In the genomic region with DNA sequence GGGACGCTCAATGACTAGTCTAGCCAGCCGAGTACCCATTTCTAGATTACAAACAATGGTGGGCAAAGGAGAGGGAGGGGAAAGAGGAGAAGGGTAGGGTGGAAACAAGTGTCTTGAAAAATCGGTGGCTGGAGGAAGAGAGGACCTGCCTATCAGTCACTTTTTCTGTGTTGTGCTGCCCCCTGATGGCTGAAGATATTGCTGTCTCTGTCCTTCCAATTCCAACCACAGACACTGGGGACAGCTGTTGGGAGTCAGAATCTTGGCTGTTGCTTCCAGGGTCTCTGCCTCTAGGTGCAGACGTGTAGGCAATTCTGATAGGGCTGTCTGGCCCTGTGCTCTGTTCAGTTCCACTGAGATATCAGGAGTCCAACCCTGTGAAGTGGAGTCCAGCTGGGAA, we compare ENCODE assay signal across 8 mouse cellular contexts. TPM values are rescaled to one million over a fixed set of nuclear protein-coding genes. Genes with fewer than 3 reads are reported as not detected.
A peak's percentile ranks its signal among the peaks of the same experiment; 100 is the strongest.
DNase-seq lines count a peak whose midpoint lies in the region; ATAC-seq and TF ChIP-seq lines count a peak whose summit lies in the region.

No protein-coding gene starts in this region.

- H3K4me2 ChIP-seq in intestine, embryonic 14.5 days (ENCODE audit: low read length), result no peak overlapping the region

- no peak overlapping the region for H3K4me3 ChIP-seq in cortical plate, adult 2 months (ENCODE audit: insufficient read depth, low read length)
- no peak overlapping the region for H3K4me3 ChIP-seq in intestine, embryonic 14.5 days (ENCODE audit: low read depth, low read length)
- no peak overlapping the region for H3K4me3 ChIP-seq in midbrain, embryonic 10.5 days

- ATAC-seq in intestine, embryonic 14.5 days (replicated peaks; ENCODE audit: low FRiP score, low TSS enrichment, low read depth), result peak; percentile 82

- no peaks in the 10 kb centered on the region for H3K27me3 ChIP-seq in intestine, embryonic 14.5 days (replicated peaks; ENCODE audit: control insufficient read depth, insufficient read depth, low read length)
- no peaks in the 10 kb centered on the region for H3K27me3 ChIP-seq in midbrain, embryonic 10.5 days (ENCODE audit: low read depth, poor library complexity, severe bottlenecking)

- intact Hi-C loops in left cerebral cortex, postnatal 14 days (cut with DNase I), result loop anchor here (1.0 to 2.0 kb wide), 2 partner anchors 31 to 138 kb away; no protein-coding TSS in a partner anchor

- peak; percentile 95 for DNase-seq in adipocyte (ENCODE audit: low spot score)
- peak; percentile 86 for DNase-seq in gastrocnemius, postnatal 10 days
- peak; percentile 97 for DNase-seq in intestine, embryonic 14.5 days (ENCODE audit: low spot score)
- peak; percentile 94 to 95 for DNase-seq in left cerebral cortex, postnatal 14 days (ENCODE audit: low spot score in 2 of 2)
- peak; percentile 84 for DNase-seq in midbrain, embryonic 10.5 days (ENCODE audit: low spot score)
- peak; percentile 80 for DNase-seq in right cerebral cortex, postnatal 36 days (ENCODE audit: low spot score in 2 of 2)
- peak; percentile 77 to 85 for DNase-seq in urinary bladder, postnatal 4 days (ENCODE audit: low spot score in 2 of 2)

- WGBS in intestine, embryonic 14.5 days, result 3% methylated on average over 4 of the region's 4 CpGs
- 4% methylated on average over 4 of the region's 4 CpGs for WGBS in midbrain, embryonic 10.5 days

- H3K27ac ChIP-seq in cortical plate, adult 2 months (ENCODE audit: insufficient read depth, low read length), result no peak overlapping the region
- H3K27ac ChIP-seq in intestine, embryonic 14.5 days (ENCODE audit: low read depth), result no peak overlapping the region
- 0 out of 2 replicates have a peak overlapping the region, but pooled peaks have one; percentile 4 for H3K27ac ChIP-seq in midbrain, embryonic 10.5 days (replicated peaks)

- no peaks in the 10 kb centered on the region for H3K9me3 ChIP-seq in intestine, embryonic 14.5 days (ENCODE audit: control insufficient read depth, low read length)
- no peaks in the 10 kb centered on the region for H3K9me3 ChIP-seq in midbrain, embryonic 10.5 days (replicated peaks)

- H3K4me1 ChIP-seq in cortical plate, adult 2 months (ENCODE audit: control insufficient read depth, insufficient read depth, low read length), result no peaks in the 10 kb centered on the region
- no peaks in the 10 kb centered on the region for H3K4me1 ChIP-seq in intestine, embryonic 14.5 days (replicated peaks; ENCODE audit: control insufficient read depth, insufficient read depth, low read length)
- peaks cover 12% of the 10 kb centered on the region for H3K4me1 ChIP-seq in midbrain, embryonic 10.5 days

- H3K9ac ChIP-seq in intestine, embryonic 14.5 days (ENCODE audit: low read length), result no peak overlapping the region

- H3K36me3 ChIP-seq in intestine, embryonic 14.5 days (ENCODE audit: control insufficient read depth, insufficient read depth, low read length), result peaks cover 6% of the 10 kb centered on the region; the same call in 1 of the 2 replicates
- H3K36me3 ChIP-seq in midbrain, embryonic 10.5 days, result peaks cover 7% of the 10 kb centered on the region; the same call in 1 of the 2 replicates

- no peak for TF ChIP-seq POLR2A in cortical plate, adult 2 months (IDR thresholded peaks at IDR 0.05; ENCODE audit: extremely low read depth, insufficient read depth, low read length)

- peak; percentile 92 for TF ChIP-seq CTCF in cortical plate, adult 2 months (IDR thresholded peaks at IDR 0.05; ENCODE audit: extremely low read depth, insufficient read depth, low read length)

RNA-seq across cellular contexts. Expression of gene Capg, which starts 21.9 kb away (rescaled TPM):
- polyA plus RNA-seq in cortical plate, adult 2 months (2012; rRNA removed), result 3.0 and 3.1 TPM in 2 replicates
- 10 to 100 TPM; 12.4 to 19.1 TPM for total RNA-seq in gastrocnemius, postnatal 10 days (2021)
- 36.7 and 37.9 TPM in 2 replicates for polyA plus RNA-seq in intestine, embryonic 14.5 days (2014; fragmentation: Nextera tagmentation; extraction: Ambion mirVana)
- total RNA-seq in left cerebral cortex, postnatal 14 days (2021), result 1 to 10 TPM; 3.3 to 3.6 TPM
- polyA plus RNA-seq in midbrain, embryonic 10.5 days (2016; fragmentation: Nextera tagmentation; extraction: Ambion mirVana), result 9.7 and 11.1 TPM in 2 replicates

RNA-seq across cellular contexts. Expression of gene Elmod3, which starts 32.2 kb away (rescaled TPM):
- polyA plus RNA-seq in cortical plate, adult 2 months (2012; rRNA removed), result 27.5 and 28.1 TPM in 2 replicates
- total RNA-seq in gastrocnemius, postnatal 10 days (2021), result 1 to 10 TPM; 6.1 to 6.8 TPM
- 14.2 and 15.1 TPM in 2 replicates for polyA plus RNA-seq in intestine, embryonic 14.5 days (2014; fragmentation: Nextera tagmentation; extraction: Ambion mirVana)
- 10 to 100 TPM; 15.9 to 17.3 TPM for total RNA-seq in left cerebral cortex, postnatal 14 days (2021)
- polyA plus RNA-seq in midbrain, embryonic 10.5 days (2016; fragmentation: Nextera tagmentation; extraction: Ambion mirVana), result 14.2 and 15.5 TPM in 2 replicates

RNA-seq across cellular contexts. Expression of gene Retsat, which starts 32.2 kb away (rescaled TPM):
- 14.1 and 14.8 TPM in 2 replicates for polyA plus RNA-seq in cortical plate, adult 2 months (2012; rRNA removed)
- 10 to 100 TPM; 36.3 to 37.1 TPM for total RNA-seq in gastrocnemius, postnatal 10 days (2021)
- 20.7 and 21.3 TPM in 2 replicates for polyA plus RNA-seq in intestine, embryonic 14.5 days (2014; fragmentation: Nextera tagmentation; extraction: Ambion mirVana)
- 10 to 100 TPM; 41.6 to 43.8 TPM for total RNA-seq in left cerebral cortex, postnatal 14 days (2021)
- polyA plus RNA-seq in midbrain, embryonic 10.5 days (2016; fragmentation: Nextera tagmentation; extraction: Ambion mirVana), result 8.2 and 8.4 TPM in 2 replicates

RNA-seq across cellular contexts. Expression of gene Sh2d6, which starts 44.5 kb away (rescaled TPM):
- 0.48 and 0.72 TPM in 2 replicates for polyA plus RNA-seq in cortical plate, adult 2 months (2012; rRNA removed)
- total RNA-seq in gastrocnemius, postnatal 10 days (2021), result under 1 TPM; 0.54 to 0.79 TPM
- 0.18 and 0.27 TPM in 2 replicates for polyA plus RNA-seq in intestine, embryonic 14.5 days (2014; fragmentation: Nextera tagmentation; extraction: Ambion mirVana)
- under 1 TPM; 0.70 to 0.92 TPM for total RNA-seq in left cerebral cortex, postnatal 14 days (2021)
- polyA plus RNA-seq in midbrain, embryonic 10.5 days (2016; fragmentation: Nextera tagmentation; extraction: Ambion mirVana), result 0.23 and 0.39 TPM in 2 replicates

RNA-seq across cellular contexts. Expression of gene Tgoln1, which starts 50.8 kb away (rescaled TPM):
- polyA plus RNA-seq in cortical plate, adult 2 months (2012; rRNA removed), result 68.7 and 70.3 TPM in 2 replicates
- 10 to 100 TPM; 22.8 to 25.2 TPM for total RNA-seq in gastrocnemius, postnatal 10 days (2021)
- polyA plus RNA-seq in intestine, embryonic 14.5 days (2014; fragmentation: Nextera tagmentation; extraction: Ambion mirVana), result 37.6 and 40.8 TPM in 2 replicates
- 10 to 100 TPM; 64.0 to 67.5 TPM for total RNA-seq in left cerebral cortex, postnatal 14 days (2021)
- 33.3 and 35.4 TPM in 2 replicates for polyA plus RNA-seq in midbrain, embryonic 10.5 days (2016; fragmentation: Nextera tagmentation; extraction: Ambion mirVana)
